Mouse (Mus musculus) myocyte (in vitro differentiated cells): ENCODE measurements around the gene Il17rd.

Source experiments
- E2F4 ChIP-seq: IDR thresholded peaks from one replicate; pipeline ENCODE4 v1.6.1; 2011; ENCODE audit warnings: mild to moderate bottlenecking, control low read depth, moderate library complexity; ENCODE audit not compliant: insufficient read depth
- POLR2A ChIP-seq: IDR thresholded peaks from one replicate; pipeline ENCODE4 v1.6.1; 2011; ENCODE audit warnings: low read depth, mild to moderate bottlenecking, control low read depth, moderate library complexity; ENCODE audit not compliant: insufficient read length
- POLR2AphosphoS2 ChIP-seq: IDR thresholded peaks from one replicate; pipeline ENCODE4 v1.6.1; 2011; ENCODE audit warnings: low read depth, control low read depth; ENCODE audit not compliant: insufficient read length
- TCF3 ChIP-seq: IDR thresholded peaks from one replicate; pipeline ENCODE4 v1.6.1; 2011; ENCODE audit warnings: low read depth, control low read depth; ENCODE audit not compliant: insufficient read length
- USF1 ChIP-seq: IDR thresholded peaks from one replicate; pipeline ENCODE4 v1.6.1; 2011; ENCODE audit warnings: low read depth, mild to moderate bottlenecking, control low read depth, moderate library complexity

DNA sequence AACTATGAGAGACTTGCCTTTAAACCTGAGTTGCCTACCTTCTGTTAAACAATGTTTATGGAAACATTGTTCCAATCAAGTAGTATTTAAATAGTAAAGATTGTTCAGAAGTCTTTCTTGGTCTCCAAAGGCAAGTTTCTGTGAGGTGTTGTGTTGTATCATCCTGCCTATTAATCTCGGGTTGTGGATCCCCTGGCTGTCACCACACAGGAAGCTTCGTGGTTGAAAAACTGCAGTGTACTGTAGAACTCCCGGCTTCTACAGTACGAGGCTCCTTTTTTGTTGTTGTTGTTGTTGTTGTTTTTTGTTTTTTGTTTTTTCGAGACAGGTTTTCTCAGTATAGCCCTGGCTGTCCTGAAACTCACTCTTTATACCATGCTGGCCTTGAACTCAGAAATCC lies 46.7 kb downstream of the Il17rd start:
- no peak for TF ChIP-seq POLR2A
- TF ChIP-seq E2F4: no peak
- TF ChIP-seq TCF3: no peak
- no peak for TF ChIP-seq USF1
- no peak for TF ChIP-seq POLR2AphosphoS2
